Mouse (Mus musculus) limb, embryonic 14.5 days (tissue): Measurements from ENCODE around the gene Gm9821. TPM values are rescaled to one million over a fixed set of nuclear protein-coding genes. Genes with fewer than 3 reads are reported as not detected.

Experiments used
- ATAC-seq: fragments of 200-750 bp; cut with Nextera tagmentation; 2 replicates; pipeline ENCODE4 v1.8.0; 2017; ENCODE audit warnings: low read depth, moderate number of reproducible peaks, moderate TSS enrichment; ENCODE audit not compliant: low FRiP score
- DNase-seq: peaks from one replicate; pipeline ENCODE4 v3.0.0-alpha.2; 2015; ENCODE audit warnings: low spot score
- H3K27ac ChIP-seq: fragments of 300-500 bp; sonication (generic); replicated peaks from 2 replicates; pipeline ENCODE4 v1.5.1; 2014; ENCODE audit warnings: low read depth, mild to moderate bottlenecking, low read length, moderate library complexity, mixed read lengths
- H3K27me3 ChIP-seq: fragments of 300-500 bp; sonication (generic); 2 replicates; pipeline ENCODE4 v1.6.1; 2014; ENCODE audit warnings: low read length, mixed read lengths; ENCODE audit not compliant: control insufficient read depth, insufficient read depth
- H3K36me3 ChIP-seq: fragments of 300-500 bp; sonication (generic); 2 replicates; pipeline ENCODE4 v1.6.1; 2014; ENCODE audit warnings: mild to moderate bottlenecking, low read length, moderate library complexity, mixed read lengths; ENCODE audit not compliant: control insufficient read depth, insufficient read depth
- H3K4me1 ChIP-seq: fragments of 300-500 bp; sonication (generic); 2 replicates; pipeline ENCODE4 v1.6.1; 2014; ENCODE audit warnings: antibody characterized with exemption, low read length, mixed read lengths; ENCODE audit not compliant: control insufficient read depth, insufficient read depth
- H3K4me2 ChIP-seq: fragments of 300-500 bp; sonication (generic); replicated peaks from 2 replicates; pipeline ENCODE4 v1.6.1; 2014; ENCODE audit warnings: low read depth, mild to moderate bottlenecking, low read length, moderate library complexity; ENCODE audit not compliant: severe bottlenecking
- H3K4me3 ChIP-seq: fragments of 300-500 bp; sonication (generic); replicated peaks from 2 replicates; pipeline ENCODE4 v1.5.1; 2014; ENCODE audit warnings: low read length
- H3K9ac ChIP-seq: fragments of 300-500 bp; sonication (generic); 2 replicates; pipeline ENCODE4 v1.6.1; 2014; ENCODE audit warnings: mild to moderate bottlenecking, low read depth, low read length, moderate library complexity; ENCODE audit not compliant: severe bottlenecking
- H3K9me3 ChIP-seq: fragments of 300-500 bp; sonication (generic); 2 replicates; pipeline ENCODE4 v1.6.1; 2016; ENCODE audit warnings: low read length; ENCODE audit not compliant: control insufficient read depth
- POLR2A ChIP-seq: fragments of 200-500 bp; IDR thresholded peaks from 2 replicates; pipeline ENCODE4 v1.8.0; 2012; ENCODE audit warnings: inconsistent platforms, mild to moderate bottlenecking, moderate library complexity, borderline replicate concordance; ENCODE audit not compliant: insufficient read depth, insufficient read length; ENCODE audit errors: extremely low read depth
- WGBS: fragments of 180-500 bp; shearing (Covaris S2); extraction: QIAGEN DNeasy Blood & Tissue Kit; methylation state at CpG from one replicate; pipeline ENCODE4 v1.1.7; 2014; 5-methylcytosine and 5-hydroxymethylcytosine counted together
- polyA plus RNA-seq, 2 experiments: library from polyadenylated mRNA; depleted of rRNA in 1 of 2; stranded (reverse) in 1 of 2; unstranded in 1 of 2; fragments of >200 nt; fragmentation: Nextera tagmentation in 1 of 2; extraction: Ambion mirVana in 1 of 2; gene quantifications; 2 replicates each; pipeline versions ENCODE4 v1.2.1 to v1.2.3; 2012 to 2014

Gm9821 gene
- polyA plus RNA-seq, 2 experiments: 0.56 TPM; not detected in 1

- no peak for TF ChIP-seq POLR2A
- H3K4me1 ChIP-seq: peaks cover 6% of the 10 kb centered on the region; the same call in 1 of the 2 replicates
- 93% methylated on average over 7 of the region's 7 CpGs for WGBS
- peaks cover 12% of the 10 kb centered on the region for H3K27me3 ChIP-seq
- no peak overlapping the region for H3K9ac ChIP-seq
- DNase-seq (no peak), ATAC-seq (no peak)
- peaks cover 74% of the 10 kb centered on the region for H3K36me3 ChIP-seq
- H3K4me2 ChIP-seq: no peak overlapping the region
- no peaks in the 10 kb centered on the region for H3K9me3 ChIP-seq
- no peak overlapping the region for H3K27ac ChIP-seq
- H3K4me3 ChIP-seq: no peak overlapping the region
These were observed 29.0 kb upstream of the Gm9821 start for GRCm38 (mm10) chr2:91916346-91916977.

GRCm38 (mm10) chr2:91917096-91917495 lies 28.4 kb upstream of the Gm9821 start:
- H3K27ac ChIP-seq: no peak overlapping the region
- ATAC-seq: no peak
- H3K4me1 ChIP-seq: peaks cover 11% of the 10 kb centered on the region; the same call in 1 of the 2 replicates
- no peaks in the 10 kb centered on the region for H3K9me3 ChIP-seq
- H3K36me3 ChIP-seq: peaks cover 68% of the 10 kb centered on the region
- no peak overlapping the region for H3K9ac ChIP-seq
- 82% methylated on average over 6 of the region's 7 CpGs for WGBS
- TF ChIP-seq POLR2A: no peak
- no peak overlapping the region for H3K4me3 ChIP-seq
- DNase-seq: no peak
- H3K4me2 ChIP-seq: no peak overlapping the region
- H3K27me3 ChIP-seq: peaks cover 18% of the 10 kb centered on the region

DNA sequence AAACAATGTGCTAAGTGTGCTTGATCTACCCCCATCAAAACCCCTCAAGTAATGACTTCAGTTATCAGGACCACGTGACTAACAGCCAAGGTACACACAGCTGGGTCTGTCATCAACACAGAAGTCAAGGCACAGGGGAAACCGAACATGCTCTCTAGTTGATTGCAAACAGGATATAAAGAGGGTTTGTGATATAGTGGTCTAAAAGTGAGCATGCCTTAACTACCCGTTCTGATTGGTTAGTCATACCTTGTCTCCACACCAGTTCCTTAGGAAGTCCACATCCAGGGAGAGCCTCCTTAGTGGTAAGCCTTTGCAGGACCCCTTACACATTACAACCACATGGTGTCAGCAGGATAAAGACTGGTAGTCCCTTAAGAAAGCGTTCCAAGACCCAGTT lies 25.4 kb upstream of the Gm9821 start:
- Histone ChIP-seq H3K4me1 (peaks cover 18% of the 10 kb centered on the region), H3K27me3 (peaks cover 37% of the 10 kb centered on the region), H3K27ac (no peak overlapping the region), H3K9ac (no peak overlapping the region), H3K4me2 (no peak overlapping the region), H3K9me3 (no peaks in the 10 kb centered on the region), H3K4me3 (no peak overlapping the region), H3K36me3 (peaks cover 38% of the 10 kb centered on the region)
- no peak for TF ChIP-seq POLR2A
- WGBS: 75% methylated on average over 4 of the region's 4 CpGs
- no peak for DNase-seq
- no peak for ATAC-seq

DNA sequence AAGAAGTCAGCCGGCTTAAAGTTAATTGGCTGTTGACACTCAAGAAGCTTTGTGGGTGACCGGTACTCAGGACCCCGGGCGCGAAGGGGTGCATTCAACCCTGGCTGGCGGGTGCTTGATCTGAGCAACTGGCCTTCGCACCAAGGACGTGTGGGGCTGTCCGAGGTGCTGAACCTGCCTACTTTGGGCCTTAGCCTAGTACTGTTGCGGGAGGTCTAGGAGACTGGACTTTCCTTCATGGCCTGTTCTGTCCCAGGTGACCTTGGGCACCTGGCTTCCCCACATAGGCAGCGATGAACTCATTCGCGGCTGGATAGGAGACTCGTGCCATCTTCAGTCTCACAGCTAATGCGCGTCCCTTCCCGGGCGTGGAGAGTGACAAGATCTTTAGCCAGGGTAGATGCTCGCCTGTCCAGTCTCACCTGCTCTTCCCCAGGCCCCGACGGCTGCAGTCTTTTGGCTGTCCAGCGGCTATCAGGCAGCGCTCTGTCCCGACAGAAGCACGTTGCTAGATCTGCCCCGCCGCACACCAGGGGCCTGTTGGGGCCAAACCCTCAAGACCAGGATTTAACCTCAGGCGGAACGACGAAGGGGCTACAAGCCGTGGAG lies 24.2 kb upstream of the Gm9821 start:
- 4% methylated on average over 31 of the region's 31 CpGs for WGBS
- Histone ChIP-seq H3K36me3 (peaks cover 26% of the 10 kb centered on the region), H3K4me2 (peak overlapping the region; percentile 94), H3K27me3 (peaks cover 37% of the 10 kb centered on the region), H3K9ac (no peak overlapping the region), H3K4me1 (peaks cover 18% of the 10 kb centered on the region), H3K9me3 (no peaks in the 10 kb centered on the region), H3K27ac (no peak overlapping the region), H3K4me3 (peak overlapping the region; percentile 54)
- ATAC-seq (peak; percentile 31), DNase-seq (peak; percentile 74)
- no peak for TF ChIP-seq POLR2A

DNA sequence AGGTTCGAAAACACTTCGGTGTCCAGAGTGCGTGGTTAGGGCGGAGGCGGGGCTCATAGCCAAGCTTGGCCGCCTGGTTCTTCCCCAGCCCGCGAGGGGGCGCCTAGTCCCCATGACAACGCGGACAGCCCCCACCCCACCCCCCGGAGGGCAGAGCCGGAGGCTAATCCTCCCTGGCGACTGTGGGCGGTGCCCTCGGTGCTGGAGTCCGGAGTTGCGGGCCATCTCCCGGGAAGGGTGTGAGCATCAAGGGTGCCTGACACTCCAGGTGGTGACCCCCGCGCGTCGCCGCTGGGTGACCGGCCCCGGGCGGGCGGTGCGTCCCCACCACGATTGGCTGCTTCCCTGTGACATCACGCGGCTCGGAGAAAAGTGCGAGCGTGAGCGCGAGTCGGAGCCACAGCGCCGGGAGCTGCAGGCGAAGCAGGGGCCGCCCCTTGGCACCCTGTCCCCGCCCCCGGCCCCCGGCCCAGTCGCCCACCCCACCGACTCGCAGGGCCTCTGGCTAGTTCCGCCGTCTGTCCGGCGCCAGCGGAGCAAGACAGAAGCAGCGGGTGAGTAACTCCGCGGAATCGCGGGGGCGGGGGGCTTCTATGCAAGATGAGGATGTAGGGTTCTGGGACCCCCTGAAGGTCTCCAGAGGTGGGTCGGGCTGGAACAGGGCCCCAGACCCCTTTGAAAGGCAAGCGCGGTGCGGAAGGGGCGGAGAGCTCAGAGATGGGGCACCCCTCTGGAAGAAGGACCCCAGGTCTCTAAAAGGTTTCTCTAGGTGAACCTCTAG lies 23.5 kb upstream of the Gm9821 start:
- no peak for TF ChIP-seq POLR2A
- under 1% methylated on average over 49 of the region's 64 CpGs for WGBS

More for the DNA sequence above, 23.5 kb upstream of the Gm9821 start:
- Histone ChIP-seq H3K4me1 (peaks cover 18% of the 10 kb centered on the region), H3K36me3 (peaks cover 20% of the 10 kb centered on the region), H3K4me2 (peak overlapping the region; percentile 94), H3K27ac (no peak overlapping the region), H3K4me3 (peak overlapping the region; percentile 54), H3K9ac (peak overlapping the region; percentile 26; the same call in 1 of the 2 replicates), H3K27me3 (peaks cover 37% of the 10 kb centered on the region), H3K9me3 (no peaks in the 10 kb centered on the region)
- ATAC-seq: peak; percentile 58
- peak; percentile 30 for DNase-seq
